Mouse (Mus musculus) midbrain, embryonic 15.5 days (tissue): ENCODE results near the gene Cd164l2. TPM values are rescaled to one million over a fixed set of nuclear protein-coding genes. Genes with fewer than 3 reads are reported as not detected.
A peak's percentile ranks its signal among the peaks of the same experiment; 100 is the strongest.

ENCODE experiments used
- ATAC-seq: fragments of 200-750 bp; cut with Nextera tagmentation; replicated peaks from 2 replicates; pipeline ENCODE4 v1.8.0; 2017; ENCODE audit warnings: moderate TSS enrichment
- H3K27ac ChIP-seq: fragments of 300-500 bp; sonication (generic); 2 replicates; pipeline ENCODE4 v1.5.1; 2015; ENCODE audit warnings: mild to moderate bottlenecking, inconsistent platforms
- H3K27me3 ChIP-seq: fragments of 300-500 bp; sonication (generic); replicated peaks from 2 replicates; pipeline ENCODE4 v1.6.1; 2015; ENCODE audit warnings: inconsistent platforms
- H3K36me3 ChIP-seq: fragments of 300-500 bp; sonication (generic); replicated peaks from 2 replicates; pipeline ENCODE4 v1.6.1; 2015; ENCODE audit warnings: inconsistent platforms
- H3K4me1 ChIP-seq: fragments of 300-500 bp; sonication (generic); 2 replicates; pipeline ENCODE4 v1.6.1; 2015; ENCODE audit warnings: inconsistent platforms
- H3K4me2 ChIP-seq: fragments of 300-500 bp; sonication (generic); 2 replicates; pipeline ENCODE4 v1.6.1; 2015; ENCODE audit warnings: inconsistent platforms, mild to moderate bottlenecking, moderate library complexity
- H3K4me3 ChIP-seq: fragments of 300-500 bp; sonication (generic); 2 replicates; pipeline ENCODE4 v1.5.1; 2015; ENCODE audit warnings: mild to moderate bottlenecking, inconsistent platforms
- H3K9ac ChIP-seq: fragments of 300-500 bp; sonication (generic); 2 replicates; pipeline ENCODE4 v1.6.1; 2015; ENCODE audit warnings: mild to moderate bottlenecking, inconsistent platforms
- H3K9me3 ChIP-seq: fragments of 300-500 bp; sonication (generic); 2 replicates; pipeline ENCODE4 v1.6.1; 2016; ENCODE audit warnings: inconsistent platforms
- WGBS: fragments of 180-500 bp; shearing (Covaris S2); methylation state at CpG from one replicate; pipeline ENCODE4 v1.1.7; 2015; ENCODE audit warnings: mixed read lengths; 5-methylcytosine and 5-hydroxymethylcytosine counted together
- polyA plus RNA-seq: library from polyadenylated mRNA; unstranded; fragments of >200 nt; fragmentation: Nextera tagmentation; extraction: Ambion mirVana; gene quantifications from 2 replicates; pipeline ENCODE4 v1.2.1, GENCODE M21; 2015

The Cd164l2 gene
- polyA plus RNA-seq, 1 experiment from 2014 or later: 3.0 TPM

GRCm38 (mm10) chr4:133250609-133251008 is 38.7 kb downstream of the Cd164l2 start:
- H3K4me3 ChIP-seq: peak overlapping the region; percentile 29
- H3K27me3 ChIP-seq: peaks cover 72% of the 10 kb centered on the region
- no peaks in the 10 kb centered on the region for H3K9me3 ChIP-seq
- peak overlapping the region; percentile 51 for H3K4me2 ChIP-seq
- H3K27ac ChIP-seq: no peak overlapping the region
- no peak overlapping the region for H3K9ac ChIP-seq
- H3K36me3 ChIP-seq: no peaks in the 10 kb centered on the region
- no peak for ATAC-seq
- 2% methylated on average over 22 of the region's 22 CpGs for WGBS
- peaks cover 11% of the 10 kb centered on the region for H3K4me1 ChIP-seq

DNA sequence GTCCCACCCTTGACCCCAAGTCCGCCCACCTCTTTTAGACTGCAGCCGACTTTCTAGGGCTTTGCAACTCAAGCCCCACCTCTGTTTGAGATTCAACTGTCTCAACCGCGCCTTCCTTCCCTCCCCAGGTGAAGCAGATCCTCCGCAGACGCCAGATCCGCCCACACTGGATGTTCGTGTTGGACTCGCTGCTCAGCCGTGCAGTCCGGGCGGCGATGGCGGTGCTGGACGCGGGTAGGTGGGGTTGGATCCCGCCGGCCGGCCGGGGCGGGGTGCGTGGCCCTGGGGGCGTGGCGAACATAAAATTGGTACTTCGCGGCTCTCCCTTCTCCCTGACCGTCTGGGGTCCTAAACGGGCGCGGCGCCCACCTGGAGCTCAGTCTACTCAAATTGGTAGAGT is 39.3 kb downstream of the Cd164l2 start:
- H3K9me3 ChIP-seq: no peaks in the 10 kb centered on the region
- no peak overlapping the region for H3K27ac ChIP-seq
- H3K4me3 ChIP-seq: peak overlapping the region; percentile 29
- peak overlapping the region; percentile 51 for H3K4me2 ChIP-seq
- no peaks in the 10 kb centered on the region for H3K36me3 ChIP-seq
- H3K4me1 ChIP-seq: peaks cover 11% of the 10 kb centered on the region
- H3K9ac ChIP-seq: no peak overlapping the region
- peaks cover 70% of the 10 kb centered on the region for H3K27me3 ChIP-seq
- WGBS: 3% methylated on average over 29 of the region's 31 CpGs
- no peak for ATAC-seq

GRCm38 (mm10) chr4:133252089-133252488 is 40.2 kb downstream of the Cd164l2 start:
- H3K27me3 ChIP-seq: peaks cover 71% of the 10 kb centered on the region
- H3K4me3 ChIP-seq: no peak overlapping the region
- H3K4me1 ChIP-seq: peaks cover 11% of the 10 kb centered on the region
- no peak for ATAC-seq
- H3K9ac ChIP-seq: no peak overlapping the region
- no peak overlapping the region for H3K4me2 ChIP-seq
- H3K9me3 ChIP-seq: no peaks in the 10 kb centered on the region
- no peak overlapping the region for H3K27ac ChIP-seq
- H3K36me3 ChIP-seq: no peaks in the 10 kb centered on the region
- WGBS: 39% methylated on average over 4 of the region's 4 CpGs

GRCm38 (mm10) chr4:133253412-133253811 is 41.5 kb downstream of the Cd164l2 start:
- WGBS: 78% methylated on average over 12 of the region's 12 CpGs
- ATAC-seq: no peak
- H3K9me3 ChIP-seq: no peaks in the 10 kb centered on the region
- H3K9ac ChIP-seq: no peak overlapping the region
- H3K27ac ChIP-seq: no peak overlapping the region
- H3K4me1 ChIP-seq: peaks cover 11% of the 10 kb centered on the region
- H3K27me3 ChIP-seq: peaks cover 64% of the 10 kb centered on the region
- no peak overlapping the region for H3K4me3 ChIP-seq
- no peaks in the 10 kb centered on the region for H3K36me3 ChIP-seq
- no peak overlapping the region for H3K4me2 ChIP-seq

- no peak for ATAC-seq
- Histone ChIP-seq H3K9ac (no peak overlapping the region), H3K4me1 (peaks cover 11% of the 10 kb centered on the region), H3K27ac (no peak overlapping the region), H3K4me2 (no peak overlapping the region), H3K9me3 (no peaks in the 10 kb centered on the region), H3K36me3 (no peaks in the 10 kb centered on the region), H3K4me3 (no peak overlapping the region), H3K27me3 (peaks cover 48% of the 10 kb centered on the region)
- 65% methylated on average over 6 of the region's 6 CpGs for WGBS
These were observed 43.5 kb downstream of the Cd164l2 start for GRCm38 (mm10) chr4:133255392-133255791.

DNA sequence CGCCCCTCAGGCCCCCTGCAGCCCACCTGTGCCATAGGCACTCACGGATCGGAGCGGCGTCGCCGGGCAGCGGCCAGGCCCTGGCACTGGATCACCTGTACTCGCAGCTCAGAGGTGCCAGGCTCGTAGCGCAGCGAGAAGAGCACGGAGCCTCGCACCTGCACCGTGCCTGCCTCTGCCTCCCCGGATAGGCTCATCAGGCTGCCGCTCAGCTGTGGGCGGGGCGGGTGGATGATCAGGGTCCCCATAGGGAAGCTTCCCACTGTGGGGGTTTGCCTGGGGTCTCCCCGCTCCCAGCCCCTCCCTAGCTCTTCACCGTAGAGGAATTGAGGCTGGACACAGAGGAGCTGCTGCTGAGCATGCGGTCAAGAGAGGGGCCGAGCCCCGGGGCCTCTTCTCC is 44.9 kb downstream of the Cd164l2 start:
- 0 out of 2 replicates have a peak overlapping the region, but pooled peaks have one; percentile 1 for H3K4me2 ChIP-seq
- no peak overlapping the region for H3K4me3 ChIP-seq
- H3K9ac ChIP-seq: no peak overlapping the region
- H3K27ac ChIP-seq: no peak overlapping the region
- 16% methylated on average over 24 of the region's 24 CpGs for WGBS
- H3K9me3 ChIP-seq: no peaks in the 10 kb centered on the region
- peaks cover 34% of the 10 kb centered on the region for H3K27me3 ChIP-seq
- no peaks in the 10 kb centered on the region for H3K36me3 ChIP-seq
- H3K4me1 ChIP-seq: no peaks in the 10 kb centered on the region
- ATAC-seq: no peak

DNA sequence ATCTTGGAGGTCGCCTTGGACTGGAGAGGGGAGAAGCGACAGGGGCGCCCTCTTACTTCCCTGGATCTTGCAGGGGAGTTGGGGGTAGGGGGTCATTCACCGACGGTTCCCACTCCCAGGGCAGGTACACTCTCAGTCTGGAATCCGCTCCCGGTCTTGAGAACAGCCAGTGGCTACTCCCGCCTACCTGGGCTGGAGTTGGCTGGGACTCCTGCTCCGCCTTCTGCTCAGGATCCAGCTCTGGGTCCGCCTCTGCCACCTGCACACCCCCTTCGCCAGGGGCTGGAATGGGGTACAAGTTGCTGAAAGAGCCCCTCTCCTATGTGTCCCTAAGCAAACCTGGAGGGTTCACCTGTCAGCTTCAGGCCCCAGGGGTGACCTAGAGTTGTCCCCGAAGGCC is 45.3 kb downstream of the Cd164l2 start:
- Histone ChIP-seq H3K4me3 (no peak overlapping the region), H3K4me2 (no peak overlapping the region)

GRCm38 (mm10) chr4:133257798-133258408 is 46.0 kb downstream of the Cd164l2 start:
- Histone ChIP-seq H3K9ac (no peak overlapping the region), H3K4me1 (no peaks in the 10 kb centered on the region), H3K27ac (no peak overlapping the region), H3K4me3 (no peak overlapping the region), H3K4me2 (no peak overlapping the region), H3K27me3 (peaks cover 23% of the 10 kb centered on the region), H3K9me3 (no peaks in the 10 kb centered on the region), H3K36me3 (no peaks in the 10 kb centered on the region)
- WGBS: 77% methylated on average over 12 of the region's 12 CpGs
- no peak for ATAC-seq

More for the DNA sequence above, 45.3 kb downstream of the Cd164l2 start:
- Histone ChIP-seq H3K9me3 (no peaks in the 10 kb centered on the region), H3K36me3 (no peaks in the 10 kb centered on the region), H3K4me1 (no peaks in the 10 kb centered on the region), H3K27ac (no peak overlapping the region), H3K9ac (no peak overlapping the region), H3K27me3 (peaks cover 30% of the 10 kb centered on the region)
- no peak; the same call in 1 of the 2 replicates for ATAC-seq
- whole genome bisulfite sequencing: 39% methylated on average over 12 of the region's 12 CpGs

DNA sequence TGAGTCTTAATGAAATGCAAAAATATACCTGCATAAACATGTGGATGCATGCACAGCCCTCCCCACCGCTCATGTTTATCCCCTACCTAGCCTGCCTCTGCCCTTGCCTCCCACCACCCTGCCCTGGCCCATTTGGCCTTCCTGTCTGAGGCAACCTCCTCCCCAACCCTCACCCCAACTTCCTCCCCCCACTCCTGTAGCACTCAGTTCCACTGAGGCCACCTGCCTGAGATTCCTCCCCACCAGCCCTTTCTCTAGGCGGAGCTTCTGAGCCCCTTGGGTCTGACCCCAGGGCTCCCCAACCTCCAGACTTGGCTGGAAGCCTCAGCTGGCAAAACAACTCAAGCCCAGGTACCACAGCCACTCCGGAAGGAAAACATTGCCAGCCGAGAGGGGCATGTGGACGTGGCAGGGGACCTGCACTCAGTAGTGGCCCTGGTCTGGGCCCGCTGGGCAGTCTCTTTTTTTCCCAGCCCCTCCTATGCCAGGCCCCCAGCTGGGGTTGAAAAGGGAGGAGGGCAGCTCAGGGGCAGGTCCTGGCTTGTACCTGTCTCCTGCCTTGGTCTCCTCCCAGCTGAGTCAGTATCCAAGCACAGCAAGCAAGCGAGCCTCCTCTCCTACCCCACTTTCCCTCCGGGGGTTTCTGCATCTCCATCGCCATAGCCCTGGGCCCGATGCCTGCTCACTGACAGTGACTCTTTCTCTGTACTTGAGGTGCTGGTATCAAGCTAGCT is 49.9 kb downstream of the Cd164l2 start:
- no peaks in the 10 kb centered on the region for H3K9me3 ChIP-seq
- H3K27ac ChIP-seq: no peak overlapping the region
- no peak for ATAC-seq
- H3K4me1 ChIP-seq: no peaks in the 10 kb centered on the region
- no peak overlapping the region for H3K4me2 ChIP-seq
- 46% methylated on average over 10 of the region's 10 CpGs for WGBS
- peaks cover 21% of the 10 kb centered on the region for H3K36me3 ChIP-seq
- no peak overlapping the region for H3K9ac ChIP-seq
- peaks cover 8% of the 10 kb centered on the region; the same call in 1 of the 2 replicates for H3K27me3 ChIP-seq
- no peak overlapping the region for H3K4me3 ChIP-seq

- no peak overlapping the region for H3K9ac ChIP-seq
These were observed 50.4 kb downstream of the Cd164l2 start for GRCm38 (mm10) chr4:133262375-133262765.

GRCm38 (mm10) chr4:133262882-133263281 is 51.0 kb downstream of the Cd164l2 start, which contains the start of gene Sytl1:
Sytl1 (minus strand) TSS chr4:133263113.
- Histone ChIP-seq H3K9ac (no peak within 1 kb of the TSS), H3K27ac (no peak within 1 kb of the TSS), H3K4me3 (no peak within 1 kb of the TSS), H3K36me3 (peaks cover 26% of the 10 kb centered on the region), H3K9me3 (no peaks in the 10 kb centered on the region), H3K27me3 (no peaks in the 10 kb centered on the region), H3K4me1 (no peaks in the 10 kb centered on the region), H3K4me2 (no peak within 1 kb of the TSS)
- WGBS: 45% methylated on average over 7 of the region's 7 CpGs
- ATAC-seq: no peak

More at GRCm38 (mm10) chr4:133262375-133262765, 50.4 kb downstream of the Cd164l2 start:
- 0 out of 2 replicates have a peak, but pooled peaks cover 2% of the 10 kb centered on the region for H3K27me3 ChIP-seq
- no peak for ATAC-seq
- 73% methylated on average over 7 of the region's 7 CpGs for WGBS
- no peaks in the 10 kb centered on the region for H3K4me1 ChIP-seq
- H3K9me3 ChIP-seq: no peaks in the 10 kb centered on the region
- H3K27ac ChIP-seq: no peak overlapping the region
- H3K4me3 ChIP-seq: no peak overlapping the region
- no peak overlapping the region for H3K4me2 ChIP-seq
- H3K36me3 ChIP-seq: peaks cover 21% of the 10 kb centered on the region

- Histone ChIP-seq H3K4me3 (no peak overlapping the region), H3K36me3 (peaks cover 30% of the 10 kb centered on the region), H3K9ac (no peak overlapping the region), H3K27ac (no peak overlapping the region), H3K4me1 (no peaks in the 10 kb centered on the region), H3K27me3 (no peaks in the 10 kb centered on the region), H3K4me2 (no peak overlapping the region), H3K9me3 (no peaks in the 10 kb centered on the region)
- 92% methylated on average over 5 of the region's 5 CpGs for WGBS
- no peak for ATAC-seq
These were observed 51.8 kb downstream of the Cd164l2 start for GRCm38 (mm10) chr4:133263756-133264155.
